Mouse (Mus musculus) small intestine, adult 2 months (tissue): Measurements from ENCODE around the gene AC109138.7.

Experiments used
- CTCF ChIP-seq: fragments of 200-500 bp; IDR thresholded peaks from 2 replicates; pipeline ENCODE4 v1.5.1; 2012; ENCODE audit warnings: low read depth, mild to moderate bottlenecking, control low read depth, inconsistent platforms, low read length, moderate library complexity, mixed read lengths; ENCODE audit not compliant: insufficient replicate concordance, insufficient read length; ENCODE audit errors: extremely low read depth
- POLR2A ChIP-seq: fragments of 200-500 bp; IDR thresholded peaks from 2 replicates; pipeline ENCODE4 v1.6.1; 2012; ENCODE audit warnings: low read depth, mild to moderate bottlenecking, control low read depth, inconsistent platforms, low read length, moderate library complexity

GRCm38 (mm10) chr19:4211891-4212588, 2.1 kb upstream of the AC109138.7 start:
- no peak for TF ChIP-seq CTCF
- no peak for TF ChIP-seq POLR2A
